Mouse (Mus musculus): ENCODE measurements around the gene Nectin2.
"Not testable (repeated sequence)": the region's sequence is repeated elsewhere in the genome, so short reads cannot be mapped to it uniquely, and the experiment has no call there.

Gene Nectin2

DNA sequence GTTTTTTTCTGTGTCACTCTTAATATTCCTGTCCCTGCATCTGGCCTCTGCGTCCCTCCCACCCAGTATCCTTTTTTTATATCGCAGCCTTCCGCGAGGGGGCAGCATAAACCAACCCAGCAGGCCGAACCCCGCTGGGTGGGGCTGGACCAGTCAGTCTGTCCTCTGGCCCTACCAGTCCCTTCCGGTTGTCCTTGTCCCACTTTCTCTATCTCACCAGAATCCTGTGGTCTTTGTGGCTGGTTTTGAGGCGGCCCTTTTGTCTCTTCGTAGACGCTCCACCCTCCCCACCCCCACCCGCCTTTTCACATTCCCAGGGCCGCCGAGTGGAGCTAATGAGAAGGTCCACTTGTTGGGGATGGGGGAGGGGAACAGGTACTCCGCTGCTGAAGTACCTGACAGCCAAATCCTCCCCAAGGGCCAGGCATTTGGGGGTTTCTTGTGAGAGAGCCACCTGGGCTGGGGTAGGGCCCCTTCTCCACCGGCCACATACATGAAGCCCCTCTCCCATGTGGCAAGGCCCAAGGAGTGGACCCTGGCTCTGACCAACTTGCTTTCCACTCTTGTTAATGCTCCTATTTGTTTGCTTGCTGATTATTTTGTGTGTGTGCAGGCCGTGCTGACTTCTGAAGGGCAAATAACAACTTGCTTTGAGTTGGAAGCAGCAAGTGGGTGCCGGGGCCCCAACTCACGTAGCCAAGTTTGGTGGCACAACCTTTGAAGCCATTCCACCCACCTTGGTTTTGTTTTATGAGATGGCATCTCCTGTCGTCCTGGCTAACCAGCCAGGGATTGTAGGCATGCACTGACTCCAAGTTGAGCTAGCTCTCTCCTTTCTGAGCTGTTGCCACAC lies at the start of gene Nectin2:
Gene Nectin2 (minus strand): TSS at position 267 of the 853 bp plus-strand sequence.
- DNase-seq = peak; percentile 90

DNA sequence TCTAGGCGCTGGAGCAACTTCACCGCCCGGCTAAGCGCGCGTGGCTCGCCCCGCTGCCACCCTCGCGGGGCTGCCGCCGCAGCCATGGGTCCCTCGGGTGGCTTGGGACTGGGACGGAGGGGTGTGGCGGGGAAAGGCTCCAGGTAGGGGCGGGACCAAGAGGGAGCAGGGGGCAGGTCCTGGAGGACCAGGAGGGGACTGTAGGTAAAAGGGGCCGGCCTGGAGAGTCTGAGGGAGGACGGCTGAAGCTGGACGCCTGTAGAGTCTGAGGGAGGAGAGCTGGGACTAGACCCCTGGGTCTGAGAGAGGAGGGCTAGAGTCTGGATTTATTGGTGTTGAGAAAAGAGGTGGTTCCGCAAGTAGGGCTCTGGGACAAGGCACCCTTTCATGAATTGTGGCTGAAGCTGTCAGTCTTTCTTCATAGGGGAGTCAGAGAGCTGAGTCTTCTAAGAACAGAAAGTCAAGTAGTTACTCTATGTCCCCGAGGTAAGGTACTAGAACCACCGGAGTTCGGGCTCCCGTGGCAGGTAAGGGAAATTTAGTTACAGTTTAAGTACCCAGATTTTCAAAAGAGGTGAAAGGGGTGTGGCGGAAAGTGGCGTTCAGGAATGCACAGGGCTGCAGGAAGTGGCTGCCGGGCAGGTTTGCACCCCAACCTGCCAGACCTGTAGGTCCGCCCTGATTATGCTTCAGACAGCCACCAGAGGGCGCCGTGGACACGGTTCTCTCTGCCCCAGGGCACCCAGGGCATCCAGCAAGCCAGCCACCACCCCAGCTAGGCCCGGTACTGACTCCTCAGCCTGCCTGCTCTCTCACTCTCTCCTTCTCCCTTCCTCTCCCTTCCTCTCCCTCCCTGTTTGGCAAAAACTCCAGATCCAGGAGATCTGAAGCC lies 46.7 kb upstream of the Nectin2 start, which contains the start of gene Cblc:
Gene Cblc (minus strand): TSS at position 113 of the 892 bp plus-strand sequence.
- DNase-seq = peak; percentile 93

DNA sequence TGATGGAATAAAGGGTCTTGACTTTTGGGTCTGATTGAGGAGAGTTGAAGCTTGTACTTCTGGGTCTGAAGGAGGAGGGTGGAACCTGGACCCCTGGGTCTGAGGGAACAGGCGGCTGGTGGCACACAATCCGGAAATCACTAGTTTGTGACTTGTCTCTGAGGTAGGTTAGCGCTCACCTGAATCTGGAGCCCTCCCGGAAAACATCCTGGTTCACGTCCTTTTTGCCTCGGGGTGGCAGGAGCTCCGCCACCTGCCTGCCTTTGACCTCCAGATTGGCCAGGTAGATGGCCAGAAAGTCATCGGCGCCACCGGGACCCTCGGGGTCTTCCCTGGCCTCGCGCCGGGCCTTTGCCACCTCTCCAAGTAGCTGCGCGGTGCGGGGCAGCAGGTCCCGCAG lies 46.0 kb upstream of the Nectin2 start:
- peak; percentile 54 for DNase-seq

DNA sequence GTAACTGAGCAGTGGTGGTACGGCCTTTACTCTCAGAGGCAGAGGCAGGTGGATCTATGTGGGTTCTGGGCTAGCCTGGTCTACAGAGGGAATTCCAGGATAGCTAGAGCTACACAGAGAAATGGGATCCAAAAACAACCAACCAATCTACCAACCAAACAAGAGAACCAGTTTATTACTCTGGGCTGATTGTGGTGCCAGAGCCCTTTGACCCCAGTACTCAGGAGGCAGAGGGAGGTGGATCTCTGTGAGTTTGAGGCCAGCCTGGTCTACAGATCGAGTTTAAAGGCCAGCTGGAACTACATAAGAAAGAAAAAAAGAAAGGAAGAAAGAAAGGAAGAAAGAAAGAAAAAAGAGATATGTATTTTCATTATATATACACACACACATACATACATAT lies 45.0 kb upstream of the Nectin2 start:
- no peak for DNase-seq

DNA sequence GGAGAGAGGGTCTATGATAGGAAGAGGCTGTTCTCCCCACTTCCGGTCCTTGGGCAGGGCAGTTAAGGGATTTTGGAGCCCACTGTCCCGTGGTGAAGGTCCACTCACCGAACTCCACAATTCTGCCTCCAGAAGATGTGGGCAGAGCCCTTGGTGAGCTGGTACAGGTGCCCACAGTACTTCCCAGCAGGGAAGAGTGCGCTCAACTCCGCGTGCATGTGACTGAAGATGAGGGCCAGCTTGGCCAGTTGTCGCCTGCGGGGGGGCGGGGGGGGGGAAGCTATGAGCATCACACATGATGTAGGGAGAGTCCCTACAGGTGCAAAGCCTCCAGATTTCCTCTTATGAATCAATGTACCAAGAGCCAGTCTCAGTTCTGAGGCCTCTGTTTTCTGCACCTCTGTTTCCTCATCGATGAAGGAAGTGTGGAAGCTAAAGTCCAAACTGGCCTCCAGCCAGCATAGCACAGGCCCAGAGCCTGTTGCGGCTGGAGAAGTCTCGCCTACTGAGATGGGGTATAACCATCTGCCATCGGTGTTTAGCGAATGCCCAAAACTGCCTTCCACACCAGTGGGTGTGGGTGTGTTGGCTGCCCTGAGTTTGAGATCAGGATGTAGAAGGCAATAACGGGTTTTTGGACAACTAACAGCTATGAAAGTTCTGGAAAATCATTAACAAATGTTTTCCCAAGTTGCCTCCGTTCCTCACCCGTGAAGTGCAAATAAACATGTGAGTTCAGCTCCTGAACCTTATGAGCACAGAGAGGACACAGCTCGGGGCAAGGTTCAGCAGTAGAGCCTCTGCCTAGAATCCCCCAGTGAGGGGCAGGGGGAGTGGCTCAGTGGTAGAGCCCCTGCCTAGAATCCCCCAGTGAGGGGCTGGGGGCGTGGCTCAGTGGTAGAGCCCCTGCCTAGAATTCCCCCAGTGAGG lies 42.7 kb upstream of the Nectin2 start:
- peak; percentile 75 for DNase-seq

DNA sequence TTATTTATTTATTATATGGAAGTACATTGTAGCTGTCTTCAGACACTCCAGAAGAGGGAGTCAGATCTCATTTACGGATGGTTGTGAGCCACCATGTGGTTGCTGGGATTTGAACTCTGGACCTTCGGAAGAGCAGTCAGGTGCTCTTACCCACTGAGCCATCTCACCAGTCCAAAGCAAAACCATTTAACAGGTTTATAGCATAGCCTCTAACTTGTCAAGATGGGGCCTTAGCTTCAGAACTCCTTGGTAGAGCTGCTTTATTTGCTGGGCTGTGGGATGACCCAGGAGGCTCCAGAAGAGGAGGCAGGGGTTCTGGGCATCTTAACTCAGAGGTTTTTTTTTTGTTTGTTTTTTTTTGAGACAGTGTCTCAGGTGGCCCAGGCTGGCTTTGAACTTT lies 41.2 kb upstream of the Nectin2 start:
- not testable (repeated sequence) for DNase-seq

DNA sequence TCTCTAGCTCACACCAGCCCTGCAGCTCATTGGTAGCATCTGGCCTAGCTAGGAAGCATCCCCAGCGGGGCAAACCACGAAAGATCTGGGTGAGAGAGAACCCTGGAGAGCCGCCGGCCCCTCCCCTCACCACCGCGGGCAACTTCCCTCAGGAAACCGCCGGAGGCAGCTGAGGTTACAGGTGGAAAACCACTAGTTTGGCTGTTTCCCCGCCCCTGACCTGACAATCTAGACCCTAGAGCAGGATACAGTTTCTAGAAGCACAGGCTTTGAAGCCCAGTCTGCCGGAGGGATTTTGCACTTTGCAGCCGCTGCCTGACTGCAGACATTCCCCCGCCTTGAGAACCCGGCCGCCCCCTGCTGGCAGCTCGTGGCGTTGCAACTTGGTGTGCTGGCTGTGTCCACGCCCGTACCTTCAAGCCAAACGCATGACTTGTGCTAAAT lies 39.6 kb upstream of the Nectin2 start:
- DNase-seq = peak; percentile 74

DNA sequence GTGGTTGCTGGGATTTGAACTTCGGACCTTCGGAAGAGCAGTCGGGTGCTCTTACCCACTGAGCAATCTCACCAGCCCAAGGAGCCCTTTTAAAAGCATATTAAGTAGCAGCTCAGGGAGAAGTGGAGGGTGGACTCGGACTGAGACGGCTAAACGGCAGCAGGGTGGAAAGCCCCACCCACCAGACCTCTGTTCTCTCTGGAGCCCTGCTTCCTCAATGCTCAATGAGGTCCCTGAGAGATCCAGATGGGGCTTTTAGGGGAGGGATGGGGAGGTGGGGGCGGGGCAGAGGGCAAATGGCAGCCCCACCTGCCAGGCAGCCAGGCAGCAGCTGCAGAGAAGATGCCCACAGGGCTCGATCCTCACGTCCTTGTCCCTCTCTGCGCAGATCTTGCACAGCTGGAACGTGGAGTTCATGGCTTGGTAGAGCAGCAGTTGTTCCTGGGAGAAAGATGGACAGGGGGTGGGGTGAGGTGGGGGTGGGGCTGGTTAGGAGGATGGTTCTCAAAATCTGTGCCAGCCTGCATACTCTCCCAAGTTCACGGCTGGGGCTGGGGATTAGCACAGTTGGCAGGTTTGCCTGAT lies 35.7 kb upstream of the Nectin2 start:
- no peak for DNase-seq

DNA sequence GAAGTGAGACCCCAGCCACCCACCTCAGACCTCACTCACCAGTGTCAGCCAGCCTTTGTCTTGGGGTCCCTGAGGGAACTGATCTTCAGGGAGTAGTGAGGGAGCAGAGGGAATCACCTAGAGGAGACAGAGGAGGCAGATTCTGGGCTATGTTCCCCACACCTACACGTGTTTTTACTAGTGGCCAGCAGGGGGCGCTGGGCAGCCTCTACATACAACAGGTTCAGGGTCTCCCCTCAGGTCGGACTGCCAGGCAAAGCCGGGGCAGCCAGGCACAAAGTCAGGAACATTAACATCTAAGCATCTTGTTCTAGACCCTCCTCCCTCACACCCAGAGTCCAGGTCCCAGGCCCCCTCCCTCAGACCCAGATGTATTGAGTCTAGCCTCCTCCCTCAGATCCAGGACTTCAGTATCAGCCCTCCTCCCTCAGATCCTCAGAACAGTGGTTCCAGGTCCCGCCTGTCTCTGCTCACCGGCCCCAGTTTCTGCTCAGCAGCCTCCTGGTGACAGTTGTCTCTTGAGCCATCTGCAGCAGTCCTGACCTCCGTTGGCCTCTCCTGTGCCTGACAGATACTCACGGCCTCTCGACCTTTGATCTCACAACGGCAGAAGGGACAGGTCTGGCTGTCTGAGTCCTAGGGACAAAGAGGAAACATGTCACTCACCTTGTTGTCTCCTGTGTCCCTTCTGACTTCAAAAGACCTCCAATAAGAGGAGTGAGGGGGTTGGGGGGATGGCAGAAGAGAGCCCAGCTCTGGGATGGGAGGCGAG lies 34.7 kb upstream of the Nectin2 start:
- no peak for DNase-seq

DNA sequence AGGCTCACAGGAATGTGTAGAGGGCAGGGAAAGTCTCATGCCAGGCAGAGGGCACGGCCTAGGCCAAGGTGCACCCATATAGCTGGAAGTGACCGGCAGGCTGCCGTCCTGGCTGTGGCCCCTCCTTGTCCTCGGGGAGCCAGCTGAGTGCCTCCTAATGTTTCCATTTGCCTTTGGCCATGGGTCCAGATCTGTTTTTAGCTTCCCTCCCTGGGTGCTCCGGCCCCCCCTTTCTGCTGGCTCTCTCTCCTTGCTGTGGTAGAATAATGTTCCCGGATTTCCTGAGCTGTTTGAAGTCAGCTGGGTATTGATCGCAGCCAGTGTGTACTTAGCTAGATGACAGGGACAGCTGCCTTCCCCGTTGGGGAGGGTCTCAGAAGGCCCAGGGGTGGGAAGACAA lies 33.3 kb upstream of the Nectin2 start:
- no peak for DNase-seq

DNA sequence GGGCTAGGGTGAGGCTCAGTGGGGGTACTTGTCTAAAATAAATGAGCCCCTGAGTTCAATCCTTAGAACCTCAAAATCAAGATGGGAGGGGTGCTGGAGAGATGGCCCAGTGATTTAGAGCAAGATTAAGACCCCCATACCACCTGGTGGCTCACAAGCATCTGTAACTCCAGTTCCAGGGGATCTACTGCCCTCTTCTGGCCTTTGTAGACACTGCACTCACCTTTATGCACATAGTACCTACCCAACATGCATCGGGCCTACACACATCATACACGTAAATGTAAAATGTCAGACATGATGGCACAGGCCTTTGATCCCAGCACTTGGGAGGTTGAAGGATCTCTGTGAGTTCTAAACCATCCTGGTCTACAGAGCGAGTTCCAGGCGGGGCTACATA lies 32.4 kb upstream of the Nectin2 start:
- no peak for DNase-seq

DNA sequence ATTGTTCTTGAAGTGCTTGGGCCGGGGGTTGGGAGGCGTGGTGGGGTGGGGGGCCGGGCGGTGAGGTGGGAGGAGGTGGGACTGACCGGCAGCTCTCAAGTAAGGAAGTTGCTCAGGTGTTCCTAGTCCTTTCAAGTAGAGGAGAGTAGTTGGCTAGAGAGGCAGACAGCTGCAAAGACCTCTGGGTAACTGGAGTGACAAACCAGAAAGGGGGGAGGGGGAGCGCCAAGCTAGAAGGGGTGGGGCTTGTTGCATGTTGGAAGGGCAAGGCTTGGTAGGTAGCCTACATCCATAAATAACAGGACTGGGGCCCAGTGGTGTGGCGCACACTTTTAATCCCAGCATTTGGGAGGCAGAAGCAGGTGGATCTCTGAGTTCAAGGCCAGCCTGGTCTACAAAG lies 31.5 kb upstream of the Nectin2 start:
- no peak for DNase-seq

DNA sequence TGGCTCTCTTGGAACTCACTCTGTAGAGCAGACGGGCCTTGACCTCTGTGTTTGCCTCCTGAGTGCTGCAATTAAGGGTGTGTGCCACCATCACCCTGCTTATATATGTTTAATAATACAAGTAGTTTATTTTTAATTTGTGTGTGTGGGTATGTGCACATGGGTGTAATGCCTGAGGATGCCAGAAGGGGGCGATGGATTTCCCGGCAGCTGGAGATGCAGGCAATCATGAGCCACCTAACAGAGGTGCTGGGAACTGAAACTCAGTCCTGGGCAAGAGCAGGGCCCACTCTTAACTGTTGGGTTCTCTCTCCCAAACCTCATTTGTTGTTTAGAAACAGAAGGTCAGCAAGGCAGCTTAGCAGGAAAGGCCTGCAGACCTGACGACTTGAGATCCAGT lies 29.6 kb upstream of the Nectin2 start:
- no peak for DNase-seq

DNA sequence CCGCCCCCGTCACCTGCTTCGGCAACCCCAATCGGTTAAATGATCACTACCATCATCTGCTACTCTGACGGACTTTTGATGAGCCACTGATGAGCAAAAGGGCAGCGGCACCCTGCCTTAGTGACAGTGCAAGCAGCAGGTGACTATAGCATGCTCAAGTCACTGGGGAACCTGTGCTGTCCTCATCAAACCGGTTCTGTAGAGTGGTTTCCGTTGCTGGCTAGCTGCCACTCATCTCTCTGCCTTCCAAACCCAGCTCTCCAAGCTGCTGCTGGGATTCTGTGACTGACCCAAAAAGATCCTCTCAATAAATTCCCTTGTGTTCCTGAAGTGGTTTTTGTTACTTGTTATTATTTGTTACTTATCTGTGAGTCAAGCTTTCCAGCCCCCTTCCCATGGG lies 28.4 kb upstream of the Nectin2 start:
- no peak for DNase-seq

DNA sequence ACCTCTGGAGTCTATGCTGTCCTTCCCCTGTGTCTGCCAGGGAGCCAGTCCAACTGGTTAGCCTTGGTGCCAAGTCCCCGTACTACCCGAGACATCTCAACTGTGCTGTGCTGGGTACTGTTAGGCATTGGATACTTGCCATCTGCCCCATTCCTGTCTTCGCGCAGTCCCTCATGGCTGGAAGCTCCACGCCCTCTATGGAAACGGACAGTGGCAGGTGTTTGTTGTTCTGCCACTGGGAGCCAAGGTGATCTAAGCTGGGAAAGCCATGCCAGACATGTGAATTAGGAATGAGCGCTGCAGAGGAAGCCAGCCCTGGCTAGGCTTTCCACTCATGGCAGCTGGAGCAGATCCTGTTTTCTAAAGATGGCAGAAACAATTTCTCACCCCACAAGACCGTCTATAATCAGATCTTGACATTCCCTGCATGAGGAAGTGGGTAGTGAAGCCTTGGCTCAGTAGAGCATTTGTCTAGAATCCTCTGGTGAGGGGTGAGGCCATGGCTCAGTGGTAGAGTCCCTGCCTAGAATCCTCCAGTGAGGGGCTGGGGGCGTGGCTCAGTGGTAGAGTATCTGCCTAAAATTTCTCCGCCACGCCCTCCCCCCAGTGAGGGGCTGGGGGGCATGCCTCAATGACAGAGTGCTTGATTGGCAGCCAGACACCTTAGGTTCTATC lies 26.9 kb upstream of the Nectin2 start:
- no peak for DNase-seq

DNA sequence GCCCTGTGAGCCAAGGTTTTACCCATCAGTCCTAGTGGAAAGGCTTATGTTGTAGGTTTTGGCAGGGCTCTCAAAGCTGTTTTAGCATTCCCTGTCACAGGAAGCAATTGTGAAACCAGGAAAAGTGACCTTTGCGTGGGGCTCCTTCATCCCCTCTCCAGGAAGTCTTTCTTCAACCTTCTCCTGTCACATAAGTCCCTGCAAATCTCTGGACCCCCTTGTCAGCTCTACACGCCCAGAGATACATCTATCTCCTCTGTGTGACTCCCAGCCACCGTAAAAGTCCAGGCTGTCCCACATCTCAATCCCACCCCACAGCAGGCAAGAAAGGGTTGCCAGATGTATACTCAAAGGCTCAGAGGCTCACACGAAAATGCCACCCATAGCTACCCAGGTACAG lies 21.4 kb upstream of the Nectin2 start:
- DNase-seq = no peak

DNA sequence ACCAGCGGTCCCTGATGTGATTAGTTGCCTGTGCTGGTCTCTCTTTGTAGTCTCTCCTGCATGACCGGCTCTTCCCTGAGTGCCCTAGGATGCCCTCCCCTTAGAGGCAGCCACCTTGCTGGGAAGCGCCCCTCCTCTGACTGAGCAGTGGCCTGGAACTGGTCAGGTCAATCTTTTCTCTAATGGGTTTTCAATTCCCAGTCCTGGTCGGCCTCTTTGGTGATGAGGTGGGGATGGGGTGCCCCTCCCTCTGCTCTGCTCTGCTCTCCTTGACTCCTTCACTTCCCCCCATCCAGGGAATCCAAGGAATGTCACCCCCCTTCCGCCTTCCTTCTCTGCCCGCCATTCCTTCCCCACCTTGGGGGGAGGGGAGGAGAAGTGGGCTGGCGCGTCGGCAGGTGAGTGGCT lies 20.7 kb upstream of the Nectin2 start, which contains the start of gene Bcam:
Gene Bcam (minus strand): TSS at position 33 of the 408 bp plus-strand sequence.
- DNase-seq = peak; percentile 73

DNA sequence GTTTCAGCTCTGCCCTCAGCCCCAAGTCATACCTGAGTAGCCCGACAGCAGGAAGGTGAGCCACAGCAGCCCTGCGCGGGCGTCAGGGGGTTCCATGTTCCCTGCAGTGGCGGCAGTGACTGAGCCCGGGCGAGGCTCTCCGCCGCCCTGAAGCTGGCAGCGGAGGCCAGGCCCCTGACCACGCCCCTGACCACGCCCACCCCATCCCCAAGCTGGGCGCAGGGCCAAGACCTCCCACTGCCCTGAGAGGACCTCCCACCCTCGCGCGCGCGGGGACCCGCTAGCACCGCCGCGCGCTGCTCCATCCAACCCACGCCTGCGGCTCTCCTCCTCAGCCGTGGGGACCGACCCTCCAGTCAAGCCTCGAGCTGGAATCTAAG lies 20.1 kb upstream of the Nectin2 start:
- peak; percentile 87 for DNase-seq

DNA sequence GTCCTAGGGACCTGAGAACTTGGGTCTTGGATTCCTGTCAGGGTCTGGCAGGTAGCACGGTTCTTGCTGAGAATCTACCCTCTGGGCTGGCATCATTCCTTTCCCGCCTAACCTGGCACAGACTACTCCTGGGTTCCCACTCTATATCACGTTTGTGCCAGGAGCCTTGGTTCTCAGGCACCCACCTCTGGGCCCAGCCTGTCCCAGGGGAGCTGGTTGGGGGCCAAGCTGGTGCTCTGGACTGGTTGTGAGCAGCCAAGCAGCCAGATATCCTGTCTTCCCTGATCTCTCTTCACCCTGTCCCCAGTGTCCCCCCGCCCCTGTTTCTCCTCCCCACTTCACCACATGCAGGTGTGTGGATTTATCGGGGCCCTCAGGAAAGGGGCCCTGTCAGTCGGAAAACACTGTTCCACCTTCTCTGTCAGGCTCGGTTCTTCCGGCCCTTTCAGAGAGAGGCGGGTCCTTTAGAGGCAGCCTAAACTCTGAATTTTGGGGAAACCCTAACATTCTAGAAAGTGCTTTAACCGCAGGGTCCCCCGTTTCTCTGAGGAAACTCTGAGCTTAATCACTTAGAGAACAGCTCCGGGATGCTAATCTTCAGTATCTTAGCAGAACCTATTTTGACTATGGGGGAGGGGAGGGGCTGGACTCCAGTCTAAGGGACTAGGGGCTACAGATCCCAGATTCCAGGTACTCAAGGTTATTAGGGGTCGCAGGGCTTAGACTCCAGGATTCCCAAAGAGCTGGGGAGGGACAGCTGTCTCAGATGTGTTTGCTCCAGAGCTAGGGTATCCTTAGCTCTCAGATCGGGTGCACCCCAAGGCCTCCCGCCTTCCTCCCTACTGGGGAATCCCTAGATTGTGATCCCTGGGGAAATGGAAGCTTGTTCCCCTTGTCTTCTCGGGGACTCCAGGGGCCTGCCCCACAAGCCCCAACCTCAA lies 19.4 kb upstream of the Nectin2 start:
- no peak for DNase-seq

DNA sequence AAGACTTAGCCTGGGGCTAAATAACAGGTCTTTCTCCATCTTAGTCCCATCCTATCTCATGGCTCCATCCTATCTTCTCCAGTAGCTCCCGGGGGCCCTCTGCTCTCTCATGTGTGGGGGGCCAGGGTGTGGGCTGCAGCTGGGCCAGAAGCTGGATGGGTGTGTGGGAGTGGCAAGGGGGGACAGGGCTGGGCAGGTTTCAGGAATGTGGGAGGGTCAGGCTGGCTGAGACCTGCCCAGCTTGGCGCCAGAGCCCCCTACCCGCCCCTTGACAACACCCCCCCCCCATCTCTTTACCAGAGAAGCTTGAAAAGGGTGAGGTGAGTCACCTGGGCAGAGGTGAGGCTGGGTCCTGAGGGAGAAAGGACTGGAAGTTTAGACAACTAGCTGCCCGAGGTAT lies 18.7 kb upstream of the Nectin2 start:
- no peak for DNase-seq

All from kidney, adult 11 months (tissue).